Mouse (Mus musculus) kidney, postnatal 4 days (tissue): ENCODE results near the gene Ccdc153.

Experiments used
- DNase-seq, 2 experiments: peaks; one replicate each; pipeline ENCODE4 v3.0.0; 2021; ENCODE audit warnings: mixed read lengths in 2 of 2

Ccdc153 gene

GRCm38 (mm10) chr9:44288076-44288958 lies 47.8 kb downstream of the Ccdc153 start, which contains the start of gene Abcg4:
Gene Abcg4, minus strand, starts transcription at chr9:44288615.
- DNase-seq: peak; percentile 46 to 59

GRCm38 (mm10) chr9:44288959-44289291 lies 48.4 kb downstream of the Ccdc153 start:
- peak in 1 of 2 experiments; percentile 13 for DNase-seq

- DNase-seq: peak; percentile 67 to 73
Measured at GRCm38 (mm10) chr9:44292490-44292889, 52.0 kb downstream of the Ccdc153 start.
